Mouse (Mus musculus) liver, embryonic 11.5 days (tissue): ENCODE data around the gene Lpgat1. TPM values are rescaled to one million over a fixed set of nuclear protein-coding genes. Genes with fewer than 3 reads are reported as not detected.

Experiments
- ATAC-seq: fragments of 200-750 bp; cut with Nextera tagmentation; replicated peaks from 2 replicates; pipeline ENCODE4 v1.8.0; 2017; ENCODE audit warnings: moderate number of reproducible peaks, mild to moderate bottlenecking, moderate TSS enrichment, moderate library complexity; ENCODE audit not compliant: low FRiP score
- DNase-seq: peaks from one replicate; pipeline ENCODE4 v3.0.0-alpha.2; 2017; ENCODE audit warnings: low spot score
- H3K27ac ChIP-seq: fragments of 300-500 bp; sonication (generic); 2 replicates; pipeline ENCODE4 v1.5.1; 2014; ENCODE audit warnings: mild to moderate bottlenecking, low read depth, low read length, control low read depth
- H3K27me3 ChIP-seq: fragments of 300-500 bp; sonication (generic); replicated peaks from 2 replicates; pipeline ENCODE4 v1.6.1; 2014; ENCODE audit warnings: low read length, mixed read lengths; ENCODE audit not compliant: control insufficient read depth, insufficient read depth
- H3K36me3 ChIP-seq: fragments of 300-500 bp; sonication (generic); 2 replicates; pipeline ENCODE4 v1.6.1; 2014; ENCODE audit warnings: mild to moderate bottlenecking, low read length, moderate library complexity, mixed read lengths; ENCODE audit not compliant: control insufficient read depth, insufficient read depth
- H3K4me1 ChIP-seq: fragments of 300-500 bp; sonication (generic); replicated peaks from 2 replicates; pipeline ENCODE4 v1.6.1; 2014; ENCODE audit warnings: low read length, mixed read lengths; ENCODE audit not compliant: control insufficient read depth, insufficient read depth
- H3K4me2 ChIP-seq: fragments of 300-500 bp; sonication (generic); 2 replicates; pipeline ENCODE4 v1.6.1; 2014; ENCODE audit warnings: mild to moderate bottlenecking, control low read depth, moderate library complexity
- H3K4me3 ChIP-seq: fragments of 300-500 bp; sonication (generic); 2 replicates; pipeline ENCODE4 v1.5.1; 2014; ENCODE audit warnings: low read depth, low read length, control low read depth
- H3K9ac ChIP-seq: fragments of 300-500 bp; sonication (generic); 2 replicates; pipeline ENCODE4 v1.6.1; 2014; ENCODE audit warnings: low read depth, low read length, control low read depth
- H3K9me3 ChIP-seq: fragments of 300-500 bp; sonication (generic); 2 replicates; pipeline ENCODE4 v1.6.1; 2016; ENCODE audit warnings: low read length, inconsistent platforms, mixed read lengths; ENCODE audit not compliant: control insufficient read depth
- WGBS: fragments of 180-500 bp; shearing (Covaris S2); extraction: QIAGEN DNeasy Blood & Tissue Kit; methylation state at CpG from one replicate; pipeline ENCODE4 v1.1.7; 2014; 5-methylcytosine and 5-hydroxymethylcytosine counted together
- polyA plus RNA-seq: library from polyadenylated mRNA; unstranded; fragments of >200 nt; fragmentation: Nextera tagmentation; extraction: Ambion mirVana; gene quantifications from 2 replicates; pipeline ENCODE4 v1.2.1, GENCODE M21; 2014

The Lpgat1 gene
- 22.1 and 25.5 TPM in 2 replicates for polyA plus RNA-seq

DNA sequence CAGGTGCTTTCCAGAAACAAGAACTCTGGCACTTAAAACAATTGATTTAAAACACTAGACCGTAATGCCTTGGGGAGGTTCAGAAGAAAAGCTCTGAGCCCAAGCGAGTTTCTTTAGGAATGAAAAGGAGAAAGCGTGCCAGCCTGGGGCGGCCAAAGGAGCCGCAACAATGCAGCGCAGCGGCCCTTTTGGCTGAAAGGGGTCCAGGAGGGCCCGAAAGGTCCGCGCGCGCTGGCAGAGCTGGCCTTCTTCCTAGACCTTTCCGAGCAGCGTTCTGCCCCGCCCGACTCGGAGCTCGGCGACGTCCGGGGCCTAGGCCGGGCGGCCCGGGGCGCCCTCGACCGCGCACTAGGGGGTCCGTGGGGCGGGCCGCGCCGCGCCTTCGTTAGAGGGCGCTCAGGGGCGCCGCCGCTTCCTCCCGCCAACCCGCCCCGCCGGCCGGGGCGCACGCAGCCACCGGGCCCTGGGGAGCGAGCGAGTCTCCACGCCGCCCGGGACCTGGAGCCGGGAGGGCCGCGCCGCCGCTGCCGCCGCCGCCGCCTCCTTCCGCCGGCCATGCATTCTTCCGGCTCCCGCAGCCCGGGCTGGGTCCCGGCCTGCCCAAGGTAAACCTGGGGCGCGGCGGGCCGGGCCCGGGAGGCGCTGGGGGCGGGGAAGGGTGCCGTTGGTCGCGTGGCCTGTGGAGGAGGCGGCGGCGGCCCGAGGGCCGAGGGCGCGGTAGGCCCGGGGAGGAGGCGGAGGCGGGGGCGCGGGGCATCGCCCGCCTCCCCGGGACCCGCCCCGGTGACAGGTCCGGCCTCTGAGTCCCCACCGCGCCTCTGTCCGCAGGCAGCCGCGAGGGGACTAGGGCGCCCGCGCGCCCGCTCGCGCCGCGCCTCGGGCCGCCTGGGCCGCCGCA lies at the start of gene Lpgat1:
Gene Lpgat1, plus strand, starts transcription at position 234 of the 898 bp plus-strand sequence.
- Histone ChIP-seq H3K36me3 (no peaks in the 10 kb centered on the region), H3K9ac (peak within 1 kb of the TSS; percentile 81), H3K4me3 (peak within 1 kb of the TSS; percentile 80), H3K27ac (peak within 1 kb of the TSS; percentile 87), H3K9me3 (no peaks in the 10 kb centered on the region), H3K27me3 (peaks cover 5% of the 10 kb centered on the region), H3K4me2 (peak within 1 kb of the TSS; percentile 79), H3K4me1 (no peaks in the 10 kb centered on the region)
- 1% methylated on average over 91 of the region's 113 CpGs for WGBS
- peak; percentile 83 for ATAC-seq
- peak; percentile 76 for DNase-seq

DNA sequence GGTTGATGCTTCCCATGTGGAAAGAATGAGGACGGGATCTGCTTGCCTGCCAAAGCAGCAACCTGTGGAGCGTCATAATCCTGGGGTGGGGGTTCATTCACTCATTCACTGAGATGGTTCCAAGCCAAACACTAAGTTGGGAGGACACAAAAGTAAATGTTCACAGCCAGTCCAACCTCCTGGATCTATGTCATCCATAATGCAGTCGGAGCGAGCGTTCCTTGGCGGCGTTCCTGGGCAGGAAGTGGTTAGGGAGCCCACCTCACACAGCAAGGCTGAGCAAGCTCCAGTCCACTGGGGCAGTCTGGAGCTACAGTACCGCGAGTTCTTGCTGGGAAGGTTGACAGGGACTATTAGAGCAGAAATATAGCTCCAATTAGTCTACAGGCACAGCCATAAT lies 49.6 kb upstream of the Lpgat1 start:
- DNase-seq (no peak), ATAC-seq (no peak)
- H3K27ac ChIP-seq = no peak overlapping the region
- H3K27me3 ChIP-seq = no peaks in the 10 kb centered on the region
- H3K4me2 ChIP-seq = no peak overlapping the region
- no peaks in the 10 kb centered on the region for H3K36me3 ChIP-seq
- no peak overlapping the region for H3K9ac ChIP-seq
- 72% methylated on average over 9 of the region's 9 CpGs for WGBS
- H3K9me3 ChIP-seq = no peaks in the 10 kb centered on the region
- H3K4me3 ChIP-seq = no peak overlapping the region
- H3K4me1 ChIP-seq = no peaks in the 10 kb centered on the region

DNA sequence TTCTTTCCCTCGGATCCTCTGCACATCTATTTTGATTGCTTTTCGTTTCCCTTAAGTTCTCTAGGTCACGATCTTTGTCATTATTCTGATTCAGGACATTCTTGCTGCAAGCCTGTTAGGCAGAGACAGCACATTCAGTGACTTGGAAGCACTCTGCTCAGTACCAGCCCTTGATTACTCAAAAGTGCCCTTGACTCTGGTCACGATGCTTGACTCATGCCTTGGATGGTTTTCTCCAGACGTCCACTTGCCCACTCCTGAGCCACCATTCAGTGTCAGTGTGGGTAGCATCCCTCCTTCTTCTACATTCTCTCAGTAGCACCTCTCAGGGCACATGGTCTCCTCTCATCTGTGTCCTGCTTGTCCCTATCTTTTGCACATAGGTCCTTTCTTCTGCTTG lies 43.6 kb upstream of the Lpgat1 start:
- H3K4me2 ChIP-seq = no peak overlapping the region

DNA sequence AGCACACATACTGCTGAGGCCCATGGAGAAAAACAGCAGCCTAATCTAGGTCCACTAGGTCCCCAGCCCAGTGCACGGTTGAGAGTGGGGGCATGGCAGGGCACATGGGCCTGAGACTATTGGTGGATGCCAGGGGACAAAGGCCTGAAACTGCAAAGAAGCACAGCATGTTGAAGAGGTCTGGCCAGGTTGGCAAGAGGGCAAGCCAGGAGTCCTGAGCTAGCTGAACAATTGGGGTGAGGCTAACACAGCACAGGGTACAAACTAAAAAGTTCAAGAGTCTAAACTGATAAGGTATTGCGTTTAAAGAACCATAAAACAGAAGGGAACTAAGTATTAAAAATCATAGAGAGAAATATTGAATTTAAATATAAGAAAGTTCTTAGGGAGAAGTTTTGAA lies 36.0 kb upstream of the Lpgat1 start:
- no peak for DNase-seq
- 76% methylated on average over 2 of the region's 2 CpGs for WGBS
- Histone ChIP-seq H3K27me3 (no peaks in the 10 kb centered on the region), H3K36me3 (no peaks in the 10 kb centered on the region), H3K4me2 (no peak overlapping the region), H3K4me3 (no peak overlapping the region), H3K9ac (no peak overlapping the region), H3K27ac (no peak overlapping the region), H3K4me1 (no peaks in the 10 kb centered on the region), H3K9me3 (peaks cover 5% of the 10 kb centered on the region)
- ATAC-seq = no peak

More for the DNA sequence above, 43.6 kb upstream of the Lpgat1 start:
- ATAC-seq = no peak
- WGBS = 85% methylated on average over 5 of the region's 5 CpGs
- no peaks in the 10 kb centered on the region for H3K4me1 ChIP-seq
- no peak overlapping the region for H3K27ac ChIP-seq
- peak; percentile 2 for DNase-seq
- no peak overlapping the region for H3K4me3 ChIP-seq
- no peaks in the 10 kb centered on the region for H3K9me3 ChIP-seq
- no peaks in the 10 kb centered on the region for H3K36me3 ChIP-seq
- H3K27me3 ChIP-seq = no peaks in the 10 kb centered on the region
- H3K9ac ChIP-seq = no peak overlapping the region

DNA sequence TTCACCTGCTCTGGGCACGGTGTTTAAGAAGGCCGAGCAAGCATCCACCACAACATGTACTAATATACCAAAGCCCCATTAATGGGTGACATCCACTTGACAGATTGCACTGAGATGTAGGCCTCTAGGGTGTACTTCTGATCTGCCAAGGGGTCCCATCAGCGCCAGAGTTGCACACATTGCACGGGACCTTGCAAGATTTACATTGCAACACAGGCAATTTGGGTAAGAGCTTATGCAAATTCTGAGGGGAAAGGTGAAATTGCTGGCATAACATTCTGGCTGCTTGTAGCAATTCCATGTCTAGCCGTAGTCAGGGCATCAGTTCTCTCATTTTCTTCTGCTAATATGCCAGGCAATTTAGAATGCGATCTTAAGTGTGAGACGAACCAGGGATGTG lies 30.1 kb upstream of the Lpgat1 start:
- Histone ChIP-seq H3K27ac (no peak overlapping the region), H3K36me3 (no peaks in the 10 kb centered on the region), H3K27me3 (no peaks in the 10 kb centered on the region), H3K4me1 (no peaks in the 10 kb centered on the region), H3K4me2 (no peak overlapping the region), H3K9ac (no peak overlapping the region), H3K9me3 (peaks cover 5% of the 10 kb centered on the region), H3K4me3 (no peak overlapping the region)
- 84% methylated on average over 7 of the region's 7 CpGs for WGBS
- DNase-seq (peak; percentile 20), ATAC-seq (no peak)

DNA sequence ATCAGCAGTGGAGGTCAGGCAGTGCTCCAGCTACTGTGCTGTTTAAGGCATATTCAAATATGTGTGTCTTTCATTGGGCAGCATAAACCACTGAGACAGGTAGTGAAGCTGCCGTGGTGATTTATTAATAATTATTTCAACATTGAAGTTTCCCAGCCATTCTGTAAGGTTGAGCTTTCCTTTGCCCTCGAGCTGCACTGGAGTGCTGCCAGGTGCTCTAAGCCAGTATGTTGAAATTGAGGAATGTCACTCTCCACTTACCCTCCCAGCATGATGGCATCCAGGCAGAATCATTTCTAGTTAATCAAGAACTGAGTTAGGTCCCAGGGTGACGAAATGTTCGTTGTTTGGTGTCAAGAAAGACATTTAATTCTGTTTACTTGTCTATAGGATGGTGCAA lies 24.4 kb upstream of the Lpgat1 start:
- H3K36me3 ChIP-seq = no peaks in the 10 kb centered on the region
- no peak overlapping the region for H3K4me2 ChIP-seq
- H3K4me1 ChIP-seq = no peaks in the 10 kb centered on the region
- H3K27ac ChIP-seq = no peak overlapping the region
- 61% methylated on average over 4 of the region's 4 CpGs for WGBS
- ATAC-seq (no peak), DNase-seq (no peak)
- no peaks in the 10 kb centered on the region for H3K9me3 ChIP-seq
- no peak overlapping the region for H3K4me3 ChIP-seq
- no peaks in the 10 kb centered on the region for H3K27me3 ChIP-seq
- H3K9ac ChIP-seq = no peak overlapping the region

DNA sequence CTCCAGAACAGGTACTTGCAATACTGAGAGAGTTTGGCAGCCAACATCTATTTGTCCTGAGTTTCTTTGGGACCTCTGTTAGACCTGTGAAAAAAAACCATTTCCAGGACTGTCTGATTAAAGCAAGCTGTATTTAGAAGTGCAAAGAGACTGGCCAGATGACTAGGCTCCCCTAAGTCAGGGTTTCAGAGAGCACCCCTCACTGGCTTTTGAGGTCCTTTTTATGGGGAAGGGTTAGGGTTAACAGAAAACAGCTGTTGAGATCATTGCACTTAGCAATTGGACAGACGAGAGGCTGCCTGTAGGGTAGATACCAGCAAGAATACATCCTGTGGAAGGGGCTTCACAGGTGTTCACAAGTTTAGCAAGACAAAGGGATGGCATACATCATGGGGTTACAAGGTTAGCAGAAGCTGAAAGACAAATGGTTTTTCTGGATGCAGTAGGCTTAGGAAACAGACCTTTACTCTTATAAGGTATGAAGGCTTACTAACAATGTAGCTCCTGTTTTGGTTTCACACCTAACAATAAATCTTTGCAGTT lies 19.3 kb upstream of the Lpgat1 start:
- no peak for ATAC-seq
- H3K4me2 ChIP-seq = no peak overlapping the region
- no peak for DNase-seq

DNA sequence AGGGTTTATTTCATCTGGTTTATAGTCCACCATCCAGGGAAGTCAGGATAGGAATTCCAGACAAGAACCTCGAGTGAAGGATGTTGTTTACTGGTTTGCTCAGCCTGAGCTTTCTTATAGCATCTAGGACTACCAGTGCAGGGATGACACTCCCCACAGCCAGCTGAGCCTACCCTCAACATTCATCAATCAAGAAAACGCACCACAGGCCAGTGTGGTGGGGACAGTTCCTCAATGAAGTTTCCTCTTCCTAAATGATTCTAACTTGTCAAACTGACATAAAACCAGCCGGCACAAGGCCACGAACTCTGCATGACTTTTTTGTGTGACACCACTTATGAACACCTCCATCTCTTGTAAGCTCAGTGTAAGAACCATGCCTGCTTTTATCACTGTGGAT lies 13.1 kb upstream of the Lpgat1 start:
- no peaks in the 10 kb centered on the region for H3K9me3 ChIP-seq
- ATAC-seq (no peak), DNase-seq (no peak)
- no peaks in the 10 kb centered on the region for H3K4me1 ChIP-seq
- H3K27me3 ChIP-seq = no peaks in the 10 kb centered on the region
- H3K27ac ChIP-seq = no peak overlapping the region
- 34% methylated on average over 4 of the region's 4 CpGs for WGBS
- H3K9ac ChIP-seq = no peak overlapping the region
- no peaks in the 10 kb centered on the region for H3K36me3 ChIP-seq
- no peak overlapping the region for H3K4me3 ChIP-seq
- H3K4me2 ChIP-seq = no peak overlapping the region

More for the DNA sequence above, 19.3 kb upstream of the Lpgat1 start:
- Histone ChIP-seq H3K4me3 (no peak overlapping the region), H3K27me3 (no peaks in the 10 kb centered on the region), H3K4me1 (no peaks in the 10 kb centered on the region), H3K27ac (no peak overlapping the region), H3K9me3 (no peaks in the 10 kb centered on the region), H3K36me3 (no peaks in the 10 kb centered on the region), H3K9ac (no peak overlapping the region)
- 45% methylated on average over 1 of the region's 1 CpGs for WGBS
